Mouse (Mus musculus) olfactory bulb, adult 2 months (tissue): ENCODE measurements at regions not wholly inside any gene's neighbourhood (a gene's known extent, or its start where the extent isn't known, plus 50 kb on each side); places are given as distances from the start of the nearest gene placed in this dataset.

Source experiments
- H3K27ac ChIP-seq: fragments of 200-500 bp; 2 replicates; pipeline ENCODE4 v1.5.1; 2012; ENCODE audit warnings: low read depth, low read length; ENCODE audit not compliant: insufficient read depth
- H3K4me1 ChIP-seq: fragments of 200-500 bp; 2 replicates; pipeline ENCODE4 v1.6.1; 2012; ENCODE audit warnings: low read length; ENCODE audit not compliant: control insufficient read depth, insufficient read depth
- H3K4me3 ChIP-seq: fragments of 200-500 bp; 2 replicates; pipeline ENCODE4 v1.5.1; 2012; ENCODE audit warnings: mild to moderate bottlenecking, low read depth, low read length, moderate library complexity; ENCODE audit not compliant: insufficient read depth
- CTCF ChIP-seq: fragments of 200-500 bp; IDR thresholded peaks from 2 replicates; pipeline ENCODE4 v1.5.1; 2012; ENCODE audit warnings: low read depth, mild to moderate bottlenecking, low read length, moderate library complexity; ENCODE audit not compliant: insufficient read depth
- POLR2A ChIP-seq: fragments of 200-500 bp; IDR thresholded peaks from 2 replicates; pipeline ENCODE4 v1.6.1; 2012; ENCODE audit warnings: mild to moderate bottlenecking, low read depth, low read length, moderate library complexity; ENCODE audit not compliant: insufficient read depth
- WGBS: fragments of 180-500 bp; shearing (Covaris S2); methylation state at CpG from one replicate; pipeline ENCODE4 v1.1.7; 2018; 5-methylcytosine and 5-hydroxymethylcytosine counted together

DNA sequence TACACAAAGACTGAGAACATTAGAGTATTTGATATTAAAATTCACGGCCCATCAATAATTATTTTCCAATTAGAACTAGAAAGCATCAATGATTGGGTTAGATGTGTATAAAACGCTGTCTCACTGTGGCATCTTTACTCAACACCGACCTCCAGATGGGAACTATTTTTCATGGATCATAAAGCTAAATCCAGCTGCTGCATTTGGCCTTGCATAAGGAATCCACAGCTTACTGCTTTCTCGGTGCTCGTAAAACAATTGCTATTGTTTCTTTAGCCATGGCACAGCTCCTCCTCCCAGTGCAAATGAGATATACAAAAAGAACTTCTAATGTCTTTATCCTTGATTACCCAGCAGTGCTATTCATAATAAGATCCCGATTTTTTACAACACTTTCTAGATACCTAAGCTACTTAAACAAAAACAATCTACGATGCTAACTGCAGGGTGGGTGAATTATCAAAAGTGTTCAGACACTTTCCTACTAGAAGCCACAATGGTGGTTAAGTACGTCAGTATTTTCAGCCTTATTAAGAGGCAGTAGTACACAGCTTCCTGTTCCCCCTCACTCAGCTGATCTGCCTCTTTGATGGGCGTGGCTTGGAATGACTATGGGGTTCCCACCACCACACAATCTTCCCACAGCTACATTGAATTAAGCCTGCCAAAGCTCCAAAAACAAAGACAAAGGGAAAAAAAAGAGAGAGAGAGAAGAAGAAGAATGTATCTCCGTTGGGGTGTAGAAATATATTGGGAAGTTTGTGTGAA lies 134.4 kb upstream of the Zic4 start:
- TF ChIP-seq CTCF (no peak), POLR2A (no peak)
- Histone ChIP-seq H3K27ac (no peak overlapping the region), H3K4me1 (no peaks in the 10 kb centered on the region), H3K4me3 (no peak overlapping the region)
- 15% methylated on average over 10 of the region's 10 CpGs for WGBS

DNA sequence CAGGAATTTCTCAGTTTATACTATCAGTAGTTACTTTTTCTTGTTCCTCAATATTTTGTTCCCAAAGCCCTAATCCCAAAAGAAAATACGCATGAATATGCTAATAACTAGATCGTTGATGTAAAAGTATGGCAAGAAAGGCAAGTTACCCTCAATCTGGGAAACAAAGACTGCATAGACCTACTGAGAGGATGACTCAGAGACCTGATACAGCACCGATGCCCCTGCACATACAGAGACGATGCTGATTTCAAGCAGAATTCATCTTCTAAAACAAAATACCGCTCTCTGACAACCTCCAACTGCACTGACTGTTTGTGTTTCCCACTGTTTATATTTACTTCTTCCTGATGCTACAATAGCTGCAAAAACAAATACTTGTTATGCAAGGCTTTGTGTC lies 133.7 kb upstream of the Zic4 start:
- 19% methylated on average over 5 of the region's 5 CpGs for WGBS
- Histone ChIP-seq H3K4me1 (no peaks in the 10 kb centered on the region), H3K4me3 (no peak overlapping the region), H3K27ac (no peak overlapping the region)
- no peak for TF ChIP-seq POLR2A
- TF ChIP-seq CTCF: no peak

DNA sequence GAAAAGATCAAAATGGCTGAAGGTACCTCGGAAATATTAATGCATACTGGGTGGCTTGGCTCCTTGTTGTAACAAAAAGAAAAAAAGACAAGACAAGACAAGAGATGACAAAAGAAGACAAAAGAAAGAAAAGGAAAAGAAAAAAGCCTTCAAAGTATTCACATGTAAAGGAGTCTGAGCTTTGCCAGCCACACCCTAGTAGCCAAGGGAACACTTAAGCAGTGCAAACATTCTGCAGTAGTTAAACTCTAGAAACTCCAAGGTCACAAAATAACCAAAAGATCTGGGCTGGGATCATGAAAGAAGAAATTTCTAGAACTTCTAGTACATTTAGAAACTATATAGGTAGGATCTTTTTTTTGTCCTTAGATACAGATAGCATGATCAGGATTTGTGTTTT lies 108.3 kb upstream of the Zic4 start:
- WGBS: 91% methylated on average over 1 of the region's 1 CpGs
- TF ChIP-seq POLR2A: no peak
- no peak for TF ChIP-seq CTCF
- Histone ChIP-seq H3K4me1 (no peaks in the 10 kb centered on the region), H3K27ac (no peak overlapping the region), H3K4me3 (no peak overlapping the region)

DNA sequence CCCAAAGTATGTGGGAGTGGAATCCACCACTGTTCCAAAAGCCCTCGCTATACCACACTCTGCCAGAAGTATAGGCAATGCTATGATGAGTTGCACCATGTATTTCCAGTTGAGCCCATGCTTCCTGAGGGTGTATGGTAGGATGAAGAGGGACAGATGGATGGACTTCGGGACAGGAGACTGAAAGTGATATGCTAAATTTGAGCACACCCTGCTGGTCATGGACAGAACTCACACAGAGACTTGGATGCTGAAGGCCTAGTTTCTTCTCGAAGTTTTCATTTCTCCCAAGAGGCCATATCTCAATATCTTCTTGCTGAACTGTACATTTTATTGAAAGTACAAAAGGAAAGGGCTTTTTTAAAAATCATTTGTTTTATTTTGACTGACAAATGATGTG lies 70.9 kb upstream of the Zic4 start:
- no peak overlapping the region for H3K27ac ChIP-seq
- TF ChIP-seq POLR2A (no peak), CTCF (no peak)
- no peaks in the 10 kb centered on the region for H3K4me1 ChIP-seq
- no peak overlapping the region for H3K4me3 ChIP-seq
- WGBS: 85% methylated on average over 3 of the region's 3 CpGs
